Mouse (Mus musculus) midbrain, embryonic 14.5 days (tissue): ENCODE measurements at regions not wholly inside any gene's neighbourhood (a gene's known extent, or its start where the extent isn't known, plus 50 kb on each side); places are given as distances from the start of the nearest gene placed in this dataset.
A peak's percentile ranks its signal among the peaks of the same experiment; 100 is the strongest.

ENCODE experiments used
- ATAC-seq: fragments of 200-750 bp; cut with Nextera tagmentation; 2 replicates; pipeline ENCODE4 v1.8.0; 2017; ENCODE audit warnings: moderate number of reproducible peaks, moderate library complexity; ENCODE audit not compliant: low FRiP score, low TSS enrichment
- DNase-seq: peaks from one replicate; pipeline ENCODE4 v3.0.0-alpha.2; 2015
- H3K27ac ChIP-seq: fragments of 300-500 bp; sonication (generic); replicated peaks from 2 replicates; pipeline ENCODE4 v1.5.1; 2014; ENCODE audit warnings: mild to moderate bottlenecking, low read depth, low read length, moderate library complexity
- H3K27me3 ChIP-seq: fragments of 300-500 bp; sonication (generic); 2 replicates; pipeline ENCODE4 v1.6.1; 2014; ENCODE audit warnings: low read length, control low read depth, mixed read lengths; ENCODE audit not compliant: control insufficient read depth, insufficient read depth
- H3K36me3 ChIP-seq: fragments of 300-500 bp; sonication (generic); 2 replicates; pipeline ENCODE4 v1.6.1; 2014; ENCODE audit warnings: low read length, control low read depth; ENCODE audit not compliant: control insufficient read depth, insufficient read depth
- H3K4me1 ChIP-seq: fragments of 300-500 bp; sonication (generic); 2 replicates; pipeline ENCODE4 v1.6.1; 2014; ENCODE audit warnings: mild to moderate bottlenecking, antibody characterized with exemption, low read length, control low read depth; ENCODE audit not compliant: control insufficient read depth, insufficient read depth
- H3K4me2 ChIP-seq: fragments of 300-500 bp; sonication (generic); 2 replicates; pipeline ENCODE4 v1.6.1; 2014; ENCODE audit warnings: mild to moderate bottlenecking, low read length, moderate library complexity
- H3K4me3 ChIP-seq: fragments of 300-500 bp; sonication (generic); replicated peaks from 2 replicates; pipeline ENCODE4 v1.5.1; 2014; ENCODE audit warnings: low read depth, low read length
- H3K9ac ChIP-seq: fragments of 300-500 bp; sonication (generic); replicated peaks from 2 replicates; pipeline ENCODE4 v1.6.1; 2014; ENCODE audit warnings: mild to moderate bottlenecking, low read length, moderate library complexity
- H3K9me3 ChIP-seq: fragments of 300-500 bp; sonication (generic); 2 replicates; pipeline ENCODE4 v1.6.1; 2016; ENCODE audit warnings: low read length, control low read depth, mixed read lengths; ENCODE audit not compliant: control insufficient read depth
- WGBS: fragments of 180-500 bp; shearing (Covaris S2); extraction: QIAGEN DNeasy Blood & Tissue Kit; methylation state at CpG from one replicate; pipeline ENCODE4 v1.1.7; 2014; 5-methylcytosine and 5-hydroxymethylcytosine counted together

DNA sequence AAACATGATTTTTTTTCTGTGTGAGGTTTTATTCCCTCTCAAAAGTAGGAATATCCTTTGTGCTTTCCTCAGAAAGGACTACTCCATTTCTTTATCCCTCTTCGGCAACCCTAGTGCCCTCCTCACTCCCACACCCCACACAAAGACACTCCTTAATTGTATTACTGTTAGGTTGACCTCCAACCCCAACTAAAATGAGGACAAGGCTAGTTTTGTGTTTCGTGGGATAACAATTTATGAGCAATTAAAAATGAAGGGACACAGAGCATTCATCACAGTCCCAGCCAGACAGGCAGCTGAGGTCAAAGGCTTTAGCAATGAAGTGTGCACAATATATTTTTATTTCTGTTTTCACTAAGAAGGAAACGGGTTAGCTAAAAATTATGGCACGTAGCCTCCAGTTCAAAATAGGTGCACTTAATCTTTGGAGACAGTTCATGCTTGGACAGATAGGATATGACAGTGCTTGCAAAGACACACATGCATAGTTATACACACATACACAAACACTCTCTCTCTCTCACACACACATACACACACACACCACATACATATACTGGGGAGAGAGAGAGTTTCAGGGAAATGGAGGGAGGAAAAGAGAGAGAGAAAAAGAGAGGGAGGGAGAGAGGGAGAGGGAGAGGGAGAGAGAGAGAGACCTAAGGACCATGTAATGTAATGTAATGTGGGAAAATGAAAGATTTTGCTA, 498.8 kb upstream of the Pou3f2 start:
- 48% methylated on average over 4 of the region's 4 CpGs for WGBS
- ATAC-seq (no peak), DNase-seq (no peak)
- Histone ChIP-seq H3K4me3 (no peak overlapping the region), H3K4me2 (no peak overlapping the region), H3K4me1 (no peaks in the 10 kb centered on the region), H3K27ac (no peak overlapping the region), H3K36me3 (no peaks in the 10 kb centered on the region), H3K9me3 (no peaks in the 10 kb centered on the region), H3K9ac (no peak overlapping the region), H3K27me3 (no peaks in the 10 kb centered on the region)

DNA sequence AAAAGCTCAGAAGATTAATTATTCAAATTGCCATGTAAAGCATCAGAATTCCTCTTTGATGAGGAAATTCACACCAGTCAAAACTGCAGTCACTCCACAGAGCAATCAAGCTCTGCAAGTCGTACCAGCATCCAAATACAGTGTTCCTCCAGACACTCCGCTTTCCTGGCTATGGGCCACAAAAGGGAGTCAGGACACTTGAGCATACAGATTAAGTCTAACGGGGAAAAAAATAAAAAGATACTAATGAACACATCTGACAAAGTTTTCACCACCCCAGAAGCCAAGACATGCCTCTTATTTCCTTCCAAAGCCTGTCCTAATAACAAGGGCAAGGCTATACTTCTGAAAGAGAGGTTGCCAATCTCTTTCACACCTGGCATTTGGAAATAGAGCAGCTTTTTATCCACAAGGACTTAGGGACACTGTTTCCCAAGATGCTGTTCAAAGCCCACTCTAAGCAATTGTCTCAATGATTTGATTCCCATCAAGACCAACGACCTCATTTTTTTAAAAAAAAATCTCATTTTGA, 485.5 kb upstream of the Pou3f2 start:
- no peak overlapping the region for H3K27ac ChIP-seq
- H3K9me3 ChIP-seq: no peaks in the 10 kb centered on the region
- H3K27me3 ChIP-seq: no peaks in the 10 kb centered on the region
- no peak overlapping the region for H3K9ac ChIP-seq
- DNase-seq (peak; percentile 24), ATAC-seq (no peak)
- H3K36me3 ChIP-seq: no peaks in the 10 kb centered on the region
- 51% methylated on average over 4 of the region's 4 CpGs for WGBS
- no peak overlapping the region for H3K4me3 ChIP-seq
- H3K4me2 ChIP-seq: no peak overlapping the region
- H3K4me1 ChIP-seq: peaks cover 25% of the 10 kb centered on the region

DNA sequence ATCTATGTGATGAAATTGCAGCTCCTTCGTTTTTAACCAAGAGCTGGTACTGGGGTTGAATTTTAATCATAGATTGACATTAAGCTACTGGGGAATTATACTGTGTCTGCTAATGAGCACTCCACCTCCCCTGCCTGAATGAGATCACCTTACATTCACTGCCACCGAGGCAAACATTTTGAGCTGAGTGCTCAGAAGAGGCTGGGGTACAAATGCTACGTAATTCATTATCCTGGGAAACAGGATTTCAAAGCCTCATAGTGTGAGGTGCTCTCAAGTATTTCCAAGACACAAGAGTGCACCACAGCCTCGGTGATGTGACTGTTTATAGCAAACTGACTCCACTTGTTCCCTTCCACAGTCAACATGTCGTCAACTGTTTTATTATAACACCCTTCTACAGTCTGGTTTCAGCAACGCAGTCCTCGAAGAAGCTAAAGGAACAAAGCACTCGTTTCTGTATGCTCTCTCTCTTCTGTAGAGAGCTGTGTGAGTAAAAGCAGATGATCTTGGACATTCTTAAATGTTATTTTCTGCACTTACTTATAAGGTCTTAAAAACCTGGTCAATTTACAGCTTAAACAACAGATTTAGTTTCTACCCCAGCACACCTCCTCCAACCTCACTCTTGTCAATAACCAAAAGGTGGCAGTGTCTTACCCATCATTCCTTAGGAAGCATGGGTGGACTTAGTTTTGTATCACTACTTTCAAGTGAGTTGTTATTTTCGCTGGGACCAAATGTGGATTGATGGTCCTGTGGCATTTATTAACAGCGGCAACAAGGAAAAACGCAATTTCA, 484.8 kb upstream of the Pou3f2 start:
- Histone ChIP-seq H3K4me1 (peaks cover 25% of the 10 kb centered on the region), H3K4me3 (no peak overlapping the region), H3K9ac (no peak overlapping the region), H3K9me3 (no peaks in the 10 kb centered on the region), H3K4me2 (no peak overlapping the region), H3K27ac (no peak overlapping the region), H3K27me3 (no peaks in the 10 kb centered on the region), H3K36me3 (no peaks in the 10 kb centered on the region)
- peak; percentile 37 for DNase-seq
- WGBS: 48% methylated on average over 11 of the region's 11 CpGs
- no peak for ATAC-seq

DNA sequence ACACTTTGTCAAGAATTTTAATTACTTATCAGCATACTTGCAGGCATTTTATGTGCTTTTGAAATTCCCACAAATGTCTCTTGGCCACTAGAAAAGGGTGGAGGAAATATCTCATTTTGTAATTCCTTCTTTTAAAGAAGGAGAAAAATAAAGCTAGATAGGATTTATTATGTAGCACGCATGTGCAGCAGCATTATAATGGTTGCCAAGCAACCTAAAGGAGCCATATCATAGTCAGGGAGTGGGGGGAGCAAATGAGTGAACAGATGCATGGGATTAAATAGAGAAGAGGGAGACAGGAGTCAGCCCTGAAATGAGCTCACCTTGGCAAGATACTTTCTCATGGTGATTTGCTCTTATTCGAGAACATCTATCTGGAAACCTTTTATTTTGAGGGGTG, 483.0 kb upstream of the Pou3f2 start:
- WGBS: 3% methylated on average over 2 of the region's 2 CpGs
- ATAC-seq (peak; percentile 82), DNase-seq (peak; percentile 82)
- H3K27ac ChIP-seq: no peak overlapping the region
- no peak overlapping the region for H3K4me2 ChIP-seq
- no peak overlapping the region for H3K4me3 ChIP-seq
- H3K9me3 ChIP-seq: no peaks in the 10 kb centered on the region
- H3K36me3 ChIP-seq: no peaks in the 10 kb centered on the region
- no peaks in the 10 kb centered on the region for H3K27me3 ChIP-seq
- H3K9ac ChIP-seq: no peak overlapping the region
- peaks cover 25% of the 10 kb centered on the region for H3K4me1 ChIP-seq

DNA sequence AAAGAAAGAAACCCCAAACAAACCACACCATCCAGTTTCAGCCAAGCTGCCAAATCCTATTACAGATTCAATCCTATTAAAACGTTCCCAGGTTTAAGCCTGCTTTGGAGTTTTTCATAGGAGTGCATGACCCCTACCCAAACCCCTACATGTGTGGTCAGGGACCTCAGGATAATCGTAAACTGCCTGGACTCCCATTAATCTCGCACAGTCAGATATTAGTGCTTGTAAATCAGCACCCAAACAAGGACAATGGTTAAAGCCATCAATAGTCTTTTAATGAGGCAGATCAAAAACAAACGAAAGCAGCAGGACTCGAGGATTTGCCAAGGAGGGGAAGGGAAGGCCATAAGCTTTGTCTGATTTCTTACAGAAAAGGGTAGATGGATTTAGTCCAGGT, 482.3 kb upstream of the Pou3f2 start:
- Histone ChIP-seq H3K9ac (no peak overlapping the region), H3K36me3 (no peaks in the 10 kb centered on the region), H3K4me1 (peaks cover 25% of the 10 kb centered on the region), H3K4me2 (no peak overlapping the region), H3K9me3 (no peaks in the 10 kb centered on the region), H3K4me3 (no peak overlapping the region), H3K27me3 (no peaks in the 10 kb centered on the region), H3K27ac (peak overlapping the region; percentile 60)
- DNase-seq: peak; percentile 55
- WGBS: 2% methylated on average over 5 of the region's 5 CpGs
- ATAC-seq: 0 out of 2 replicates have a peak, but pooled peaks have one; percentile 38

DNA sequence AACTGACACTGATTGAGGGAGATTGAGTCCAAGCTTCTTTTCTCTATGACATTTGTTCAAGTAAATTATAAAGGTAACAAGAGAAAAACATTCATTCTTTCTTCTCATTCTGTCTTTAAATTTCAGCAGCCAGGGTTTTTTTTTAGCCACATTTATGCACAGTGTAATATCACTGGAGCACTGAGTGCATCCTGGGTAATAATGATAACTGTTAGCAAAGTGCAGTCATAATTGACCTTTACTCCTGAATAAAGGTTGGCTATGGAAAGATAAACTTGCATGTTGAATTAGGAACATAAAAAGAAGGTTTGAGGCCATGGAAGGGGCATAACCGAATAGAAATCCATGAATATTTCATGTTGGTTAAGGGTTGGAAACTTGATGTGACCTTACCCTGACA, 461.3 kb upstream of the Pou3f2 start:
- H3K9ac ChIP-seq: no peak overlapping the region
- no peaks in the 10 kb centered on the region for H3K9me3 ChIP-seq
- ATAC-seq: no peak
- DNase-seq: no peak
- no peak overlapping the region for H3K4me2 ChIP-seq
- H3K36me3 ChIP-seq: no peaks in the 10 kb centered on the region
- H3K27me3 ChIP-seq: no peaks in the 10 kb centered on the region
- no peaks in the 10 kb centered on the region for H3K4me1 ChIP-seq
- no peak overlapping the region for H3K4me3 ChIP-seq
- WGBS: 61% methylated on average over 1 of the region's 1 CpGs
- H3K27ac ChIP-seq: no peak overlapping the region

DNA sequence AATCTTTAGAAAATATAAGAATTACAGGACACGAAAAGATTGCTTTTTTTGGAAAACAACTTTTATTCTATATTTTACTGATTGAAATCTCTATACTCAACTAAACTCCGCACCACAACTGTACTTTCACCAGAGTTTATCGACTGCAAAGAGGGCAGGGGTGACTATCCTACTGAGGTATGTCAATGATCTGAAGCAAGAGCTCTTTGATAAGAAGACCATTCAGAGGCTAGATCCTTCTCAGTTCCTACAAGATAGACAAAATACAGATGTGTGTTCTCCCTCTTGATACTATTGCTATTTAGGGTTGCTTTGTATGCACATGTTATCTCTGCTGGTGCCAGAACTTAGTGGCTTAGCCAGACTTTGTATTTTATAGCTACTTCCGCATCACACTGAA, 460.7 kb upstream of the Pou3f2 start:
- Histone ChIP-seq H3K9ac (no peak overlapping the region), H3K4me3 (no peak overlapping the region), H3K27ac (no peak overlapping the region), H3K27me3 (no peaks in the 10 kb centered on the region), H3K36me3 (no peaks in the 10 kb centered on the region), H3K4me2 (no peak overlapping the region), H3K9me3 (no peaks in the 10 kb centered on the region), H3K4me1 (no peaks in the 10 kb centered on the region)
- WGBS: 97% methylated on average over 4 of the region's 4 CpGs
- ATAC-seq: no peak
- DNase-seq: no peak

DNA sequence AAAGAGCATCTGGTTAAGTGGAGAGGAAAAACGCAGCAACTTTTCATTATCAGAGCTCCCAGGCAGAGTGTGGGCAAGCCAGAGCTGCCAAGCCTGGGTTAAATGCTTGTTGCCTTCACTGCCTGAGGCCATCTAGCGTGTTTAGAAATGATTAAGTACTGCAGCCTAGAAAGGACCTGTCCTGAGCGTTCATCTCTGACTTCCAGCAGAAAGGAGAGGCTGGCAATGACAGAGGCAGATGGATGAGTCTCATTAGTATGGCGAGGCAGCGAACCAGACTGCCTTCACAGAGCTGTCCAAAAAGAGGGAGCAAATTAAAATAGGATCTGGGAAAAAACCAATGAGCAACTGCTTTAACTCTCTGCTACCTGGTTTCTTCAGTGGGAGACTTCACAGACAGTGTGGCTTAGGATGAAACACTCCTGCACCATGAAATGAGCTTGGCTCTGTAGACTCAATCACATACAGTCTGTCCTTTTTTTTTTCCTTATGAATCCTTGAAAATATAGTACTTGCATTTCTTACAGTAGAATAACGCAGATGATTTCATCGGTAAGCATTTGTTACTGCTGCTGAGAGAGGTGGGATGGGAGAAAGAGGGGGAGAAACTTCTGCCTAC, 458.7 kb upstream of the Pou3f2 start:
- H3K4me1 ChIP-seq: no peaks in the 10 kb centered on the region
- ATAC-seq (peak; percentile 46), DNase-seq (peak; percentile 72)
- H3K27ac ChIP-seq: no peak overlapping the region
- no peak overlapping the region for H3K4me3 ChIP-seq
- WGBS: 44% methylated on average over 7 of the region's 7 CpGs
- no peaks in the 10 kb centered on the region for H3K36me3 ChIP-seq
- H3K27me3 ChIP-seq: no peaks in the 10 kb centered on the region
- H3K9ac ChIP-seq: no peak overlapping the region
- no peaks in the 10 kb centered on the region for H3K9me3 ChIP-seq
- no peak overlapping the region for H3K4me2 ChIP-seq
